Mouse (Mus musculus) megakaryocyte, adult 5-6 weeks (primary cell): ENCODE measurements around the gene Lmod1. TPM values are rescaled to one million over a fixed set of nuclear protein-coding genes. Genes with fewer than 3 reads are reported as not detected.
"Not testable (repeated sequence)": the region's sequence is repeated elsewhere in the genome, so short reads cannot be mapped to it uniquely, and the experiment has no call there.

Experiments
- ATAC-seq: 2 replicates; pipeline ENCODE4 v1.8.0; 2016; ENCODE audit warnings: mild to moderate bottlenecking, inconsistent platforms; ENCODE audit not compliant: poor library complexity, severe bottlenecking
- total RNA-seq, 2 experiments: library from RNA; stranded (forward) in 1 of 2; stranded (reverse) in 1 of 2; fragments of 153-499, 151-499 nt in 1 of 2; fragments of 221-1000, 200-1000 nt in 1 of 2; gene quantifications; 2 replicates each; pipeline versions ENCODE4 v1.2.3 to v1.2.4; 2015 to 2017

Gene Lmod1
- total RNA-seq, 2 experiments from 2014 or later: not detected

GRCm38 (mm10) chr1:135361491-135361890 lies 36.9 kb downstream of the Lmod1 start:
- ATAC-seq: no peak

- ATAC-seq: no peak
Observed at GRCm38 (mm10) chr1:135362115-135362514, 37.5 kb downstream of the Lmod1 start.

- ATAC-seq: no peak
Observed at GRCm38 (mm10) chr1:135363446-135363845, 38.8 kb downstream of the Lmod1 start.

- ATAC-seq: no peak
Observed at GRCm38 (mm10) chr1:135366380-135366779, 41.8 kb downstream of the Lmod1 start.

GRCm38 (mm10) chr1:135367005-135367404 lies 42.4 kb downstream of the Lmod1 start:
- no peak for ATAC-seq

- ATAC-seq: no peak
Observed at GRCm38 (mm10) chr1:135367595-135367994, 43.0 kb downstream of the Lmod1 start.

- ATAC-seq: peak; percentile 73
Observed at GRCm38 (mm10) chr1:135368245-135368644, 43.6 kb downstream of the Lmod1 start.

- no peak for ATAC-seq
Observed at GRCm38 (mm10) chr1:135368982-135369381, 44.4 kb downstream of the Lmod1 start.

- no peak for ATAC-seq
Observed at GRCm38 (mm10) chr1:135369415-135369814, 44.8 kb downstream of the Lmod1 start.

- ATAC-seq: no peak
Observed at GRCm38 (mm10) chr1:135373171-135373677, 48.6 kb downstream of the Lmod1 start.

GRCm38 (mm10) chr1:135374175-135374867 lies 49.7 kb downstream of the Lmod1 start:
- no peak for ATAC-seq

- peak; percentile 34 for ATAC-seq
Observed at GRCm38 (mm10) chr1:135374868-135375581, 50.4 kb downstream of the Lmod1 start, which contains the start of gene Shisa4. Gene Shisa4, minus strand, starts transcription at chr1:135375237.

GRCm38 (mm10) chr1:135378576-135378975 lies 54.0 kb downstream of the Lmod1 start:
- no peak for ATAC-seq

- no peak for ATAC-seq
Observed at GRCm38 (mm10) chr1:135379048-135379447, 54.4 kb downstream of the Lmod1 start.

GRCm38 (mm10) chr1:135380071-135380991 lies 55.7 kb downstream of the Lmod1 start:
- no peak for ATAC-seq

GRCm38 (mm10) chr1:135381560-135381959 lies 57.0 kb downstream of the Lmod1 start:
- ATAC-seq: not testable (repeated sequence)

- ATAC-seq: no peak
Observed at GRCm38 (mm10) chr1:135384171-135384570, 59.6 kb downstream of the Lmod1 start.

- no peak for ATAC-seq
Observed at GRCm38 (mm10) chr1:135385161-135385560, 60.6 kb downstream of the Lmod1 start.

GRCm38 (mm10) chr1:135399466-135399865 lies 74.9 kb downstream of the Lmod1 start:
- ATAC-seq: peak; percentile 67

- ATAC-seq: no peak
Observed at GRCm38 (mm10) chr1:135401452-135402110, 77.0 kb downstream of the Lmod1 start.
